Mouse (Mus musculus) thymus, postnatal 25 days (tissue): ENCODE measurements around the gene 1110008L16Rik.

Experiments
- DNase-seq: peaks from one replicate; pipeline ENCODE4 v3.0.0; 2022

Gene 1110008L16Rik

GRCm38 (mm10) chr12:55396536-55396935 is 97.2 kb downstream of the 1110008L16Rik start:
- no peak for DNase-seq

DNA sequence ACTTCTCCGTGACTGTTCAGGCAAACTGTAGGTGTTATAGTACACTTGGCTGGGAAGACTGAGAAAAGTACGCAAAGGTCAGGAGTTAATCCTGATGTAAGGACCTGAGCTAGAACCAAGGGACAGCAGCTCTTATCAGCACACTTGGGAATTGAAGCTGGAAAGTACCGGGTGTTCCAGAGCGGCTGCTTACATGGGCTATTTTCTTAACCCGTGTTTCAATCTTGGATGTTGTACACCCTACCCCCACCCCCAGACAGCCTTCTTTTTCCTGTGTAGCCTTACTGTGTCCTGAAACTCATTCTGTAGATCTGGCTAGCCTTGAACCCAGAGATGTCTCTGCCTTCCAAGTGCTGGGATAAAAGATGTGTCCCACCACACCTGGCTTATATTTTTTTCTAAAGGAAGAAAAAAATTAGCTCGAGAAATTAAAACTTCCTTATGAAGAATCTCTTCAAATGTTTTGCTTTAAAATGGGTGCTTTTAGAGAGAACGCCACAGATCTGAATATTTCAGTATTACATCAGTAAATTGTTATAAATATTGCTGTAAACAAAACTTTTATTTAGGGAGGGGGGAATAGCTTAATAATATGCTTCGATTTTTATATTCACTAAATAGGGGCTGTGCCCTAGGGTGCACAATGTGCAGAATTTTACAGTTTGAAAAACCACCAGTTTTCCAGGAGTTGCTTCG is 98.3 kb downstream of the 1110008L16Rik start:
- DNase-seq: no peak

GRCm38 (mm10) chr12:55398240-55399127 is 99.1 kb downstream of the 1110008L16Rik start:
- peak; percentile 90 for DNase-seq

DNA sequence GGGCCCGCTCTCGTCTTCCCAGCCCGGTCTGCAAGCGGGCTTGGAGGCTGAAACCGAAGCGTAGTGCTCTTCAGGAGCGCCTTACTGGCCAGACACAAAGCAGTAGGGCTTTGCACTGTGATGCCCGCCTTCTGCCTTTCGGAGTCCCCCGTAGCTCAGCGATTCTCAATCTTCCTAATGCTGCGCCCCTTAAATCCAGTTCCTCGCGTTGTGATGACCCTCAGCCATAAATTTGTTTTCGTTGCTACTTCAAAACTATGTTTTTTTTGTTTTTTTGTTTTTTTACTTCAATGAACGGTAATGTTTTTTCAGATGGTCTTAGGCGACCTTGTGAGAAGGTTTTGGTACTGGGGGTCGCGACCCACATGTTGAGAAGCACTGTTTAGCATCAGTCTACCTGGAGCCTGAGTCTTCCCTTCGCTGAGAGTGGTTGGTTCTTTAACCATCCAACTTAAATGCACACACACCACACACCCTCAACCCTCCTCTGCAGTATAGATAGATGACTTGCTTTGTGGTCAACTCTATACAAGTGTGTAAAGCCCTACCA is 99.8 kb downstream of the 1110008L16Rik start:
- no peak for DNase-seq

- DNase-seq: no peak
These were observed 108.5 kb downstream of the 1110008L16Rik start for GRCm38 (mm10) chr12:55407888-55408287.

GRCm38 (mm10) chr12:55415255-55415654 is 115.9 kb downstream of the 1110008L16Rik start:
- no peak for DNase-seq

DNA sequence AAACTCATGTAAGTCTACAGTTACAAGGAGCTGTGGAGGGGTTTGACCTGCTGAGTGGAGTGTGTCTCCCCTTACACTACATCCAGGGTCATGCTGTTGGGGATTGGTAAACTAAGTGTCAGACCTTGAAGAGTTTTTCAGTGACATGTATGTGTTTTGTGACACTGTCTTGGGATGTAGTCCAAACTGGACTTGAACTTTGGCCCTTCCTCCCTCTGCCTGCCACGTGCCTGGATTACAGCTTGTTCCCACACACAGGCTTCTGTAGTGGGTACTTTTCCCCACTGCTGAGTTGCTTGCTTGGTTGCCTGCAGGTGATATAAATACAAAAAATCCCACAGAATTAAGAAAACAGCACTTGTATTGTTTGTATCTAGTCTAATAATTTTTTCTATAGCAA is 116.4 kb downstream of the 1110008L16Rik start:
- DNase-seq: no peak

DNA sequence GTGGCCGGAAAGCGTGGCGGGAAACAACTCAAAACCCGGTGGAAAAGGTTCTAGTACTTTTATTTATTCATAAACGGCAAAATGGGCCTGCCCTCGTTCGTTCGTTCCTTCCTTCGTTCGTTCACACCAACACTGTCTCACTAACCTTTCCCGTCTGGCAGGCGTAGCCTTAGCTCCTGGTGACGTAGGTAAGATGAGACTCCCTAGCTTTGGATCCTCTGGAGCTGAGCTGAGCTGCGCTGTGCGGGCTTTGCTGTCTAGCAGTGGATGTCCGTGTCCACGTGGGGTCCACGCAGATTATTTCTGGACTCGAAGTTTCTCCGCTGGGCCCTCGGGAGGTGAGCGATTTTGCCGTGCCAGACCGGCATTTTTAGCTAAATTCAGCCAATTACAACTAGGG is 120.8 kb downstream of the 1110008L16Rik start:
- no peak for DNase-seq

- peak; percentile 52 for DNase-seq
These were observed 122.7 kb downstream of the 1110008L16Rik start for GRCm38 (mm10) chr12:55422057-55422456.

- DNase-seq: no peak
These were observed 126.9 kb downstream of the 1110008L16Rik start for GRCm38 (mm10) chr12:55426300-55426699.

DNA sequence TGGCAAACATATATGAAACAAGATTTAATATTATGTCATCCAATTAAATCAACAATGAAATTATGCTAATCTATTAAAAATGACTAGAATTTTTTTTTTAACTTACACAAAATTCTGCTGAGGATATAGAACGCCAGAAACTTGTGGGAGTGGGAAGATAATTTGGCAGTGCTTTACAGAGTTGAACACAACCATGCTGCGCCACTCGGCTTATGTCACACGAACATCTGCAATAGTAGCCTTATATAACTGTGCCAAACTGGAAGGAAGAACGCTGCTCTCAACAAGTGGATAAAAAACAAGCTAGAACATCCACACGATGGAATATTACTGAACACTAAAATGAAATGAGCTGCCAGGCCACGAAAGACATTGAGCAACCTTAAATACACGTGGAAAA is 129.8 kb downstream of the 1110008L16Rik start:
- no peak for DNase-seq

DNA sequence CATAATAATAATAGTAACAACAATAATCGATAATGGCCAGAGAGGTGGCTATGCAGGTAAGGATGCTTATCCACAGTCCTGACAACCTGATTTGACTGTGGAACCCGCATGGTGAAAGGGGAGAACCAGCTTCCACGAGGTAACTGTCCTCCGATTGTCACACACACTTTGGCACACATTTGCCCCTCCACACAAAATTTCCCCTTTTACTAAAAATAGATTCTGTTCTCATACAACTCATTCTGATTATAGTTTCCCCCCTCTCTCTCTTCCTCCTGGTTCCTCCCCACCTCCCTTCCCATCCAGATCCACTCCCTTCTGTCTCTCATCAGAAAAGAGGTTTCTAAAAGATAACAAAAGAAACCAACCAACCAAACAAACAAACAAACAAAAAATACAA is 130.6 kb downstream of the 1110008L16Rik start:
- no peak for DNase-seq
